Mouse (Mus musculus) MEL-GATA-1-ER (cell line): ENCODE data around the gene Hist3h2a.
A peak's percentile ranks its signal among the peaks of the same experiment; 100 is the strongest.

Source experiments
- DNase-seq: peaks from one replicate; pipeline ENCODE4 v3.0.0-alpha.2; 2012; ENCODE audit warnings: low read depth; ENCODE audit errors: extremely low read depth

The Hist3h2a gene

GRCm38 (mm10) chr11:58954420-58955142 lies at the start of gene Hist3h2a, which contains the start of gene Trim17:
Hist3h2a (plus strand) TSS chr11:58954685.
Trim17 (plus strand) TSS chr11:58954685.
- DNase-seq, result peak; percentile 99

GRCm38 (mm10) chr11:58904838-58905237 lies 49.6 kb upstream of the Hist3h2a start:
- DNase-seq, result peak; percentile 81

GRCm38 (mm10) chr11:58913776-58914175 lies 40.7 kb upstream of the Hist3h2a start:
- no peak for DNase-seq

- no peak for DNase-seq
Measured at GRCm38 (mm10) chr11:58914461-58915028, 39.9 kb upstream of the Hist3h2a start.

GRCm38 (mm10) chr11:58916879-58917744 lies 37.4 kb upstream of the Hist3h2a start:
- DNase-seq, result peak; percentile 68

- peak; percentile 53 for DNase-seq
Measured at GRCm38 (mm10) chr11:58917745-58918366, 36.6 kb upstream of the Hist3h2a start, which contains the start of gene Btnl10. Btnl10 (plus strand) TSS chr11:58917908.

- DNase-seq, result no peak
Measured at GRCm38 (mm10) chr11:58918759-58919158, 35.7 kb upstream of the Hist3h2a start.

- DNase-seq, result no peak
Measured at GRCm38 (mm10) chr11:58922420-58922819, 32.1 kb upstream of the Hist3h2a start.

- DNase-seq, result no peak
Measured at GRCm38 (mm10) chr11:58926651-58927050, 27.8 kb upstream of the Hist3h2a start.

- no peak for DNase-seq
Measured at GRCm38 (mm10) chr11:58927053-58927452, 27.4 kb upstream of the Hist3h2a start.

- DNase-seq, result peak; percentile 91
Measured at GRCm38 (mm10) chr11:58927790-58928651, 26.5 kb upstream of the Hist3h2a start.

- no peak for DNase-seq
Measured at GRCm38 (mm10) chr11:58929055-58929454, 25.4 kb upstream of the Hist3h2a start.

GRCm38 (mm10) chr11:58929641-58930040 lies 24.8 kb upstream of the Hist3h2a start:
- no peak for DNase-seq

- DNase-seq, result no peak
Measured at GRCm38 (mm10) chr11:58930254-58930653, 24.2 kb upstream of the Hist3h2a start.

GRCm38 (mm10) chr11:58931576-58931975 lies 22.9 kb upstream of the Hist3h2a start:
- no peak for DNase-seq

GRCm38 (mm10) chr11:58937909-58938308 lies 16.6 kb upstream of the Hist3h2a start:
- no peak for DNase-seq

- DNase-seq, result peak; percentile 82
Measured at GRCm38 (mm10) chr11:58938322-58939087, 16.0 kb upstream of the Hist3h2a start, which contains the start of gene Rnf187. Rnf187 (minus strand) TSS chr11:58938916.

- DNase-seq, result no peak
Measured at GRCm38 (mm10) chr11:58939088-58939439, 15.4 kb upstream of the Hist3h2a start.

- DNase-seq, result no peak
Measured at GRCm38 (mm10) chr11:58944136-58944535, 10.3 kb upstream of the Hist3h2a start.

- no peak for DNase-seq
Measured at GRCm38 (mm10) chr11:58947306-58947705, 7.2 kb upstream of the Hist3h2a start.
